Mouse (Mus musculus) intestine, embryonic 14.5 days (tissue): ENCODE results near the gene Il9r. TPM values are rescaled to one million over a fixed set of nuclear protein-coding genes. Genes with fewer than 3 reads are reported as not detected.

Experiments
- ATAC-seq: fragments of 200-750 bp; cut with Nextera tagmentation; replicated peaks from 2 replicates; pipeline ENCODE4 v1.8.0; 2017; ENCODE audit warnings: low read depth, moderate number of reproducible peaks, moderate TSS enrichment, moderate library complexity; ENCODE audit not compliant: low FRiP score, low TSS enrichment
- DNase-seq: peaks from one replicate; pipeline ENCODE4 v3.0.0-alpha.2; 2018; ENCODE audit warnings: low spot score
- H3K27ac ChIP-seq: fragments of 300-500 bp; sonication (generic); 2 replicates; pipeline ENCODE4 v1.5.1; 2014; ENCODE audit warnings: low read depth, mild to moderate bottlenecking, control low read depth
- H3K27me3 ChIP-seq: fragments of 300-500 bp; sonication (generic); replicated peaks from 2 replicates; pipeline ENCODE4 v1.6.1; 2014; ENCODE audit warnings: low read length, control low read depth; ENCODE audit not compliant: control insufficient read depth, insufficient read depth
- H3K36me3 ChIP-seq: fragments of 300-500 bp; sonication (generic); 2 replicates; pipeline ENCODE4 v1.6.1; 2014; ENCODE audit warnings: low read length, control low read depth; ENCODE audit not compliant: control insufficient read depth, insufficient read depth
- H3K4me1 ChIP-seq: fragments of 300-500 bp; sonication (generic); replicated peaks from 2 replicates; pipeline ENCODE4 v1.6.1; 2014; ENCODE audit warnings: low read length, control low read depth, mixed read lengths; ENCODE audit not compliant: control insufficient read depth, insufficient read depth
- H3K4me2 ChIP-seq: fragments of 300-500 bp; sonication (generic); 2 replicates; pipeline ENCODE4 v1.6.1; 2014; ENCODE audit warnings: low read length
- H3K4me3 ChIP-seq: fragments of 300-500 bp; sonication (generic); 2 replicates; pipeline ENCODE4 v1.5.1; 2014; ENCODE audit warnings: low read depth, low read length, control low read depth, mixed read lengths
- H3K9ac ChIP-seq: fragments of 300-500 bp; sonication (generic); 2 replicates; pipeline ENCODE4 v1.6.1; 2014; ENCODE audit warnings: mild to moderate bottlenecking, low read length
- H3K9me3 ChIP-seq: fragments of 300-500 bp; sonication (generic); 2 replicates; pipeline ENCODE4 v1.6.1; 2016; ENCODE audit warnings: low read length, control low read depth; ENCODE audit not compliant: control insufficient read depth
- WGBS: fragments of 180-500 bp; shearing (Covaris S2); extraction: QIAGEN DNeasy Blood & Tissue Kit; methylation state at CpG from one replicate; pipeline ENCODE4 v1.1.7; 2014; 5-methylcytosine and 5-hydroxymethylcytosine counted together
- polyA plus RNA-seq: library from polyadenylated mRNA; unstranded; fragments of >200 nt; fragmentation: Nextera tagmentation; extraction: Ambion mirVana; gene quantifications from 2 replicates; pipeline ENCODE4 v1.2.1, GENCODE M21; 2014

The Il9r gene
- polyA plus RNA-seq, 1 experiment from 2014 or later: not detected

GRCm38 (mm10) chr11:32161500-32161899 lies 38.6 kb downstream of the Il9r start:
- peak overlapping the region; percentile 20; the same call in 1 of the 2 replicates for H3K9ac ChIP-seq
- no peaks in the 10 kb centered on the region for H3K36me3 ChIP-seq
- 2% methylated on average over 9 of the region's 9 CpGs for WGBS
- DNase-seq (peak; percentile 69), ATAC-seq (peak; percentile 71)
- 0 out of 2 replicates have a peak, but pooled peaks cover 5% of the 10 kb centered on the region for H3K27me3 ChIP-seq
- H3K9me3 ChIP-seq: no peaks in the 10 kb centered on the region
- no peak overlapping the region for H3K27ac ChIP-seq
- H3K4me1 ChIP-seq: 0 out of 2 replicates have a peak, but pooled peaks cover 3% of the 10 kb centered on the region
- peak overlapping the region; percentile 53 for H3K4me2 ChIP-seq
- peak overlapping the region; percentile 27; the same call in 1 of the 2 replicates for H3K4me3 ChIP-seq

- Histone ChIP-seq H3K4me1 (0 out of 2 replicates have a peak, but pooled peaks cover 3% of the 10 kb centered on the region), H3K9ac (no peak overlapping the region), H3K27me3 (0 out of 2 replicates have a peak, but pooled peaks cover 5% of the 10 kb centered on the region), H3K4me3 (no peak overlapping the region), H3K36me3 (no peaks in the 10 kb centered on the region), H3K4me2 (no peak overlapping the region), H3K9me3 (no peaks in the 10 kb centered on the region), H3K27ac (no peak overlapping the region)
- WGBS: 75% methylated on average over 7 of the region's 7 CpGs
- ATAC-seq: no peak
- no peak for DNase-seq
These were observed 39.7 kb downstream of the Il9r start for GRCm38 (mm10) chr11:32160341-32160740.

DNA sequence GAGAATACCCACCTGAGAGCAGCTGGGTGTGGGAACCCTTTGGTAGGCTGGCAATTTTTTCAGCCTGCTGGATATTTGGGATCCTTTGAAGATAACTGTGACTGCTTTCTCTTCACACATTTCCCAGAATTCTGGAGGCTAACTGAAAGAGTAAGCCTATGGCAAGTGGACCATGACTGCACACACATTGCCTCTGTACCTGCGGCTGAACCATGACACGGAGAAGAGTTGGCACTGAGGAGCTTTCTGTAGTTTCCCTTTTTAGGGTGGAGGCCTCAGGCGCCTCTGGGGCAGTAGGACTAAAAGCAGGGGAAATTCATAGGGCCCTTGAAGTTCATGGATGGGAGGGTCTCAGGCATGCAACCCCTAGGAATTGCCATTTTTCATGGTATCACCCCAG lies 40.9 kb downstream of the Il9r start:
- H3K36me3 ChIP-seq: no peaks in the 10 kb centered on the region
- ATAC-seq (no peak), DNase-seq (no peak)
- no peak overlapping the region for H3K9ac ChIP-seq
- no peak overlapping the region for H3K4me2 ChIP-seq
- 0 out of 2 replicates have a peak, but pooled peaks cover 5% of the 10 kb centered on the region for H3K27me3 ChIP-seq
- H3K4me3 ChIP-seq: no peak overlapping the region
- 0 out of 2 replicates have a peak, but pooled peaks cover 3% of the 10 kb centered on the region for H3K4me1 ChIP-seq
- H3K27ac ChIP-seq: no peak overlapping the region
- WGBS: 91% methylated on average over 3 of the region's 3 CpGs
- H3K9me3 ChIP-seq: no peaks in the 10 kb centered on the region

GRCm38 (mm10) chr11:32157791-32158594 lies 42.1 kb downstream of the Il9r start:
- Histone ChIP-seq H3K4me1 (0 out of 2 replicates have a peak, but pooled peaks cover 3% of the 10 kb centered on the region), H3K9me3 (no peaks in the 10 kb centered on the region), H3K36me3 (no peaks in the 10 kb centered on the region), H3K27ac (no peak overlapping the region), H3K4me3 (no peak overlapping the region), H3K27me3 (0 out of 2 replicates have a peak, but pooled peaks cover 5% of the 10 kb centered on the region), H3K9ac (no peak overlapping the region), H3K4me2 (no peak overlapping the region)
- no peak for ATAC-seq
- DNase-seq: no peak
- 70% methylated on average over 18 of the region's 18 CpGs for WGBS

DNA sequence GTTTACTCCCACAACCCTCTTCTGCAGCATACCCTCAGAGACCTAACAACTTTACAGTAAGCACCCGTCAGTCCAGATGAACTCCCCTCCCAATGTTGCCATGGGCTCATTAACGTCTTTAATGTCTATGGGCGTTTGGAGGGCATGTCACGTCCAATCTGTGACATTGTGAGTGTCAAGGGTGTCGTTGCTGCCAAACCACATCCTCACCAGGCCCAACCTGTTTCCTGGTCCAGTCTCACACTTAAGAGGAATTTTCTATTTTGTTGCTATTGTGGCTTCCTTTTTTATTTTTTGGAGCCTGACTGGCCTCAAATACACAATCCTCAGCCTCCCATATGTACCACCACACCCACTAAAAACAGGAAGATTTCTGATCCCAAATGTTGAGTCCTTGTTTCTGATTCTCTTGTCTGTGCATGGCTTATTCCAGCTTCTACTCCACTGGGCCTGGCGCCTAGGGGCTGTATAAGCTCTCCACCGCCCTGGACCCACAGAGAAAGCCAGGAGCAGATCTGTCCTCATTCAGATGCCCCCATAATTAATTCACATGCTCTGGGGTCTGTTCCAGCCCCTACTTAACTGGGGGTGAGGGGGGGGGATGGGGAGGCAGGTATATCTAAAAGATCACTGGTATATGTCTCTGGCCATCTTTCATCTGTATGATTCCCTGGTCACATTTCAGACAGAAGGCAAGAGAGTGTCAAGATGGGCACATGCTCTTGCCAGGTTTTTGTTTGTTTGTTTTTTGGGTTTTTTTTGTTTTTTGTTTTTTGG lies 43.0 kb downstream of the Il9r start:
- H3K4me2 ChIP-seq: no peak overlapping the region
- 0 out of 2 replicates have a peak, but pooled peaks cover 3% of the 10 kb centered on the region for H3K4me1 ChIP-seq
- H3K27ac ChIP-seq: no peak overlapping the region
- no peak overlapping the region for H3K9ac ChIP-seq
- 83% methylated on average over 7 of the region's 7 CpGs for WGBS
- no peak overlapping the region for H3K4me3 ChIP-seq
- 0 out of 2 replicates have a peak, but pooled peaks cover 5% of the 10 kb centered on the region for H3K27me3 ChIP-seq
- H3K36me3 ChIP-seq: no peaks in the 10 kb centered on the region
- DNase-seq: no peak
- no peak for ATAC-seq
- H3K9me3 ChIP-seq: no peaks in the 10 kb centered on the region

DNA sequence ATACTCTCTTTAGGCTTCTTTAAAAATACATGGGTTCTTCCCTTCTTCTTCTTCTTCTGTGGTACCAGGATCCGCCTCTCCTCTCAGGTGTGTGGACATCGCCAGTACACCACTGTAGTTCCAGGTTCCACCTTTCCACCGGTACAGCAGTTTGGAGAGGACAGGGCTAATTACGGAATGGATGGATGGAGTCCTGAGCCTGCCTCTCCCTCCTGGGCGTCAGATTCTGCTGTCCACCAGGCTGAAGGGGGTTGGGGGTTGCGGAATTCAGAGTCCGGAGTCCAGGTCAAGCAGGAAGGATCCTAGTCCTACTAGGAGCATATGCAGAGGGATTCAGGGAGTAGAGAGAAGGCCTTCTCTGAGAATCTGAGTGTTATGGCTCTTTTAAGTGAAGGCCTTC lies 46.9 kb downstream of the Il9r start:
- WGBS: 88% methylated on average over 7 of the region's 7 CpGs
- no peak overlapping the region for H3K4me3 ChIP-seq
- no peak overlapping the region for H3K9ac ChIP-seq
- H3K4me1 ChIP-seq: no peaks in the 10 kb centered on the region
- DNase-seq: no peak
- H3K27ac ChIP-seq: no peak overlapping the region
- H3K9me3 ChIP-seq: no peaks in the 10 kb centered on the region
- H3K4me2 ChIP-seq: no peak overlapping the region
- H3K27me3 ChIP-seq: no peaks in the 10 kb centered on the region
- no peaks in the 10 kb centered on the region for H3K36me3 ChIP-seq
- no peak for ATAC-seq

GRCm38 (mm10) chr11:32152814-32153213 lies 47.3 kb downstream of the Il9r start:
- no peak overlapping the region for H3K4me3 ChIP-seq
- no peak overlapping the region for H3K9ac ChIP-seq
- H3K4me1 ChIP-seq: no peaks in the 10 kb centered on the region
- H3K27me3 ChIP-seq: no peaks in the 10 kb centered on the region
- no peaks in the 10 kb centered on the region for H3K36me3 ChIP-seq
- no peaks in the 10 kb centered on the region for H3K9me3 ChIP-seq
- no peak for ATAC-seq
- no peak for DNase-seq
- H3K4me2 ChIP-seq: no peak overlapping the region
- no peak overlapping the region for H3K27ac ChIP-seq

DNA sequence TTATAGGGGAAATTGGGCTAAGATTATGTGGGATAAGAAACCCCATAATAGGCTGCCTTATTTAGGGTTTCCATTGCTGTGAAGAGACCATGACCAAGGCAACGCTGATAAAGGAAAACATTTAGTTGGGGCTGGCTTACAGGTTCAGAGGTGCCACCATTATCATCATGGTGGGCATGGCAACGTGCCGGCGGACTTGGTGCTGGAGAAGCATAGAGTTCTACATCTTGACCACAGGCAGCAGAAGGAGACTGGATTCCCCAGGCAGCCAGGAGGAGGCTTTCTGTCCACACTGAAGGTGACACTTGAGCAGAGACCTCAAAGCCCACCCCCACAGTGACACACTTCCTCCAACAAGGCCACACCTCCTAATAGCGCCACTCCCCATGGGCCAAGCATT lies 48.8 kb downstream of the Il9r start:
- Histone ChIP-seq H3K9me3 (no peaks in the 10 kb centered on the region), H3K36me3 (no peaks in the 10 kb centered on the region)
- whole genome bisulfite sequencing: 98% methylated on average over 5 of the region's 5 CpGs

More for the DNA sequence above, 48.8 kb downstream of the Il9r start:
- DNase-seq (no peak), ATAC-seq (no peak)
- Histone ChIP-seq H3K4me2 (no peak overlapping the region), H3K9ac (no peak overlapping the region), H3K27me3 (no peaks in the 10 kb centered on the region), H3K4me1 (no peaks in the 10 kb centered on the region), H3K27ac (no peak overlapping the region), H3K4me3 (no peak overlapping the region)
